Mouse (Mus musculus) spleen, adult 18-20 months (tissue): ENCODE results near the gene Rwdd2b.

Source experiments
- DNase-seq, 2 experiments: peaks; one replicate each; pipeline ENCODE4 v3.0.0; 2022; ENCODE audit warnings: mixed read lengths in 2 of 2

Rwdd2b gene

DNA sequence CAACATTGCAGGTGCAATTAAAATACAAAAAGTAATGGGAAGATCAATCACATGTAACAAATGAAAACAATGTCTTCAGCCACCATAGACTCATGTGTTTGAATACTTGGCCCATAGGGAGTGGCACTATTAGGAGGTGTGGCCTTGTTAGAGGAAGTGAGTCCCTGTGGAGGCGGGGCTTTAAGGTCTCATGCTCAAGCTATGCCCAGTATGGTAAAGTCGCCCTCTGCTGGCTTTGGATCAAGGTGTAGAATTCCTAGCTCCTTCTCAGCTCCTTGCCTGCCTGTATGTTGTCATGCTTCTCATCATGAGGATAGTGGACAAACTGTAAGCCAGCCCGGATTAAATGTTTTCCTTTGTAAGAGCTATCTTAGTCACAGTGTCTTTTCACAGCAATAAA lies 35.4 kb downstream of the Rwdd2b start:
- peak in 1 of 2 experiments; percentile 17 for DNase-seq

DNA sequence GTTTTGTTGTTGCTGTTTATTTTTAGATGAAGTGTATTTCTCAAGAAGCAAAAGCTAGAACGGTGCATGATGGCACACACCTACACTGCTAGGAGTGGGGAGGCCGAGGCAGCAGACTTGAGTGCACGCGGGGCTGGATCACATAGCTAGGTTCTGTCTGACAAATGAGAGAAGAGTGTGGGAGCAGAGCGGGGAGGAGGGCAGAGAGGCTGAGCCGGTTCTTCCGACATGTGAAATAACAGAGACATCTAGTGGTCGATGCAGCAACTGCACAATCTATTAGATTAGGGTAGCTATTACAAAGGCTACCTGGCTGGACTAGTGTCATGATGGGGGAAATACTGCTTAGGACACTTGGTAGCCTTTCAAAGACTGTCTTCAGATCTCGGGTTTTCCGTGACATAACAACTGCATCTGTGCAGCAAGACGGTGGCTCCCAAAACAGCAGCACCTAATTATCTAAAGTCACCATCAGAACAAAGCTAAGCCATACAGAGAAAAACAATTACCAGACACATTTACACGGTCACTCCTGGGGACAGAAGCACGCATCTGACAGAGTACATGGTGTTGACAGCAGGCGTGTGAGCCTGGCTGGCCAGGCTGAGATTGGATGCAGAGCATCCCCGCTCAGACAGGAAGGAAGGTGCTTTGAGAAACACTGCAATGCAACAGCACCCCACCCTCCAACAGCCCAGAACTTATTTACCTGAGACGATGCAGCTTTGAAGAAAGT lies 46.4 kb downstream of the Rwdd2b start:
- peak in 1 of 2 experiments; percentile 47 for DNase-seq

DNA sequence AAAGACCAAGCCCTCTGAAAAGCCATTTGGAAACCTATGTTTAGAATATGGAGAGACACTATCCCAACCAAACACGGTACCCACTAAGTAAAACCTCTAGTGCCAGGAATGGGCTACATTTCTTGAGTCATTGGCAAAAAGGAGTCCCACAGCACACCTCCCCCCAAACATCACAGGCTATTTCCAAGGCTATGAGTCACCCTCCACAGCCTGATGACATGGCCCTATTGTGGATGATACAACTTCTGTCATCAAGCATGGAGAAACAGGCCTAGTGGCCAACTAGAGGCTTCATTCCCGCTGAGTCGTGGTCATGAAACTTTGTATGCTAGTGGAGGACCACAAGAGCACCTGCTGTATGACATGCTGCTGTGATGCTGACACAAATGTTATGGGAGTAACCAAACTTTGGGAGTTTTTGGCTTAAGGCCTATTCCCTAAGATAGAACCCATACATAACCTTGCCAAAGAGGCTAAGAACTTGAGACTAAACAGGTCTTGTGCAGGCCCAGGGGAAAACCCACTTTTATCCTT lies 52.9 kb downstream of the Rwdd2b start:
- DNase-seq, result no peak

DNA sequence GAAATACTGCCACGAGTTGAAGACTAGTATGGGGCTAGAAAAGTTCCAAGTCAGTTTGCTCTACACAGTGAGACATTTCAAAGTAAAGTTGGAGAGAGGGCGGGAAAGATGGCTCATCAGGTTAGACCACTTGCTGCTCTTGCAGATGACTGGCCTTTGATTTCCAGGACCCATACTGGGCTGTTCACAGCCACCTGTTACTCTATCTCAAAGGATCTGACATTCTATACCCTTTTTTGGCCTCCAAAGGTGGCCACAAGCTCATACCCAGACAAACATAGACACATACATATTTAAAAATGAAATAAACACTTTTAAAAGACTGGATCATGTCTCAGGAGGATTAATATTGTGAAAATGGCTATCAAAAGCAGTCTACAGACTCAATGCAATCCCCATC lies 56.0 kb downstream of the Rwdd2b start:
- DNase-seq, result no peak
